Mouse (Mus musculus): ENCODE data around the gene Mlh1. TPM values are rescaled to one million over a fixed set of nuclear protein-coding genes. Genes with fewer than 3 reads are reported as not detected.
A peak's percentile ranks its signal among the peaks of the same experiment; 100 is the strongest.

The Mlh1 gene
- polyA plus RNA-seq, 2 experiments, result 33.5 to 52.2 TPM

- 91% methylated on average over 4 of the region's 4 CpGs for WGBS
- H3K4me2 ChIP-seq (replicated peaks; ENCODE audit: low read depth, low read length, severe bottlenecking), result no peak overlapping the region
- H3K9ac ChIP-seq (ENCODE audit: low read depth, low read length, severe bottlenecking), result no peak overlapping the region
- H3K4me1 ChIP-seq (ENCODE audit: control insufficient read depth, insufficient read depth, low read length), result peaks cover 3% of the 10 kb centered on the region; the same call in 1 of the 2 replicates
- no peak for TF ChIP-seq POLR2A (IDR thresholded peaks at IDR 0.05; ENCODE audit: borderline replicate concordance, extremely low read depth, insufficient read depth, insufficient read length)
- H3K9me3 ChIP-seq (ENCODE audit: control insufficient read depth, low read length), result no peaks in the 10 kb centered on the region
- H3K36me3 ChIP-seq (ENCODE audit: control insufficient read depth, insufficient read depth, low read length), result peaks cover 62% of the 10 kb centered on the region
- ATAC-seq (ENCODE audit: low FRiP score, low read depth), result no peak
- no peaks in the 10 kb centered on the region for H3K27me3 ChIP-seq (ENCODE audit: control insufficient read depth, insufficient read depth, low read length)
- no peak for DNase-seq (ENCODE audit: low spot score)
- no peak overlapping the region for H3K27ac ChIP-seq (replicated peaks; ENCODE audit: low read depth, low read length)
- no peak overlapping the region for H3K4me3 ChIP-seq (replicated peaks; ENCODE audit: low read length)
Measured at GRCm38 (mm10) chr9:111261356-111261755, 10.2 kb downstream of the Mlh1 start.

GRCm38 (mm10) chr9:111260360-111260985 is 11.1 kb downstream of the Mlh1 start:
- Histone ChIP-seq H3K9ac (ENCODE audit: low read depth, low read length, severe bottlenecking) (no peak overlapping the region), H3K27ac (replicated peaks; ENCODE audit: low read depth, low read length) (0 out of 2 replicates have a peak overlapping the region, but pooled peaks have one; percentile 11), H3K4me2 (replicated peaks; ENCODE audit: low read depth, low read length, severe bottlenecking) (no peak overlapping the region), H3K27me3 (ENCODE audit: control insufficient read depth, insufficient read depth, low read length) (no peaks in the 10 kb centered on the region), H3K9me3 (ENCODE audit: control insufficient read depth, low read length) (no peaks in the 10 kb centered on the region), H3K4me1 (ENCODE audit: control insufficient read depth, insufficient read depth, low read length) (peaks cover 3% of the 10 kb centered on the region; the same call in 1 of the 2 replicates), H3K36me3 (ENCODE audit: control insufficient read depth, insufficient read depth, low read length) (peaks cover 67% of the 10 kb centered on the region), H3K4me3 (replicated peaks; ENCODE audit: low read length) (no peak overlapping the region)
- DNase-seq (ENCODE audit: low spot score) (no peak), ATAC-seq (ENCODE audit: low FRiP score, low read depth) (no peak)
- no peak for TF ChIP-seq POLR2A (IDR thresholded peaks at IDR 0.05; ENCODE audit: borderline replicate concordance, extremely low read depth, insufficient read depth, insufficient read length)
- WGBS, result 19% methylated on average over 1 of the region's 1 CpGs

- no peaks in the 10 kb centered on the region for H3K4me1 ChIP-seq (ENCODE audit: control insufficient read depth, insufficient read depth, low read length)
- no peak for ATAC-seq (ENCODE audit: low FRiP score, low read depth)
- no peak for DNase-seq (ENCODE audit: low spot score)
- H3K9ac ChIP-seq (ENCODE audit: low read depth, low read length, severe bottlenecking), result no peak overlapping the region
- 71% methylated on average over 7 of the region's 7 CpGs for WGBS
- TF ChIP-seq POLR2A (IDR thresholded peaks at IDR 0.05; ENCODE audit: borderline replicate concordance, extremely low read depth, insufficient read depth, insufficient read length), result no peak
- peaks cover 84% of the 10 kb centered on the region for H3K36me3 ChIP-seq (ENCODE audit: control insufficient read depth, insufficient read depth, low read length)
- no peaks in the 10 kb centered on the region for H3K27me3 ChIP-seq (ENCODE audit: control insufficient read depth, insufficient read depth, low read length)
- no peak overlapping the region for H3K4me3 ChIP-seq (replicated peaks; ENCODE audit: low read length)
- H3K4me2 ChIP-seq (replicated peaks; ENCODE audit: low read depth, low read length, severe bottlenecking), result no peak overlapping the region
- no peak overlapping the region for H3K27ac ChIP-seq (replicated peaks; ENCODE audit: low read depth, low read length)
- H3K9me3 ChIP-seq (ENCODE audit: control insufficient read depth, low read length), result no peaks in the 10 kb centered on the region
Measured at GRCm38 (mm10) chr9:111252161-111252869, 19.3 kb downstream of the Mlh1 start.

- DNase-seq (ENCODE audit: low spot score) (no peak), ATAC-seq (ENCODE audit: low FRiP score, low read depth) (0 out of 2 replicates have a peak, but pooled peaks have one; percentile 26)
- 85% methylated on average over 3 of the region's 3 CpGs for WGBS
- no peaks in the 10 kb centered on the region for H3K9me3 ChIP-seq (ENCODE audit: control insufficient read depth, low read length)
- H3K9ac ChIP-seq (ENCODE audit: low read depth, low read length, severe bottlenecking), result no peak overlapping the region
- no peak overlapping the region for H3K4me3 ChIP-seq (replicated peaks; ENCODE audit: low read length)
- H3K27me3 ChIP-seq (ENCODE audit: control insufficient read depth, insufficient read depth, low read length), result no peaks in the 10 kb centered on the region
- no peak for TF ChIP-seq POLR2A (IDR thresholded peaks at IDR 0.05; ENCODE audit: borderline replicate concordance, extremely low read depth, insufficient read depth, insufficient read length)
- H3K36me3 ChIP-seq (ENCODE audit: control insufficient read depth, insufficient read depth, low read length), result peaks cover 76% of the 10 kb centered on the region
- H3K4me2 ChIP-seq (replicated peaks; ENCODE audit: low read depth, low read length, severe bottlenecking), result no peak overlapping the region
- no peaks in the 10 kb centered on the region for H3K4me1 ChIP-seq (ENCODE audit: control insufficient read depth, insufficient read depth, low read length)
- H3K27ac ChIP-seq (replicated peaks; ENCODE audit: low read depth, low read length), result no peak overlapping the region
Measured at GRCm38 (mm10) chr9:111247682-111248246, 23.8 kb downstream of the Mlh1 start.

- H3K9ac ChIP-seq (ENCODE audit: low read depth, low read length, severe bottlenecking), result no peak overlapping the region
- H3K4me3 ChIP-seq (replicated peaks; ENCODE audit: low read length), result no peak overlapping the region
- no peak for DNase-seq (ENCODE audit: low spot score)
- WGBS, result 84% methylated on average over 6 of the region's 6 CpGs
- ATAC-seq (ENCODE audit: low FRiP score, low read depth), result no peak
- no peaks in the 10 kb centered on the region for H3K4me1 ChIP-seq (ENCODE audit: control insufficient read depth, insufficient read depth, low read length)
- H3K36me3 ChIP-seq (ENCODE audit: control insufficient read depth, insufficient read depth, low read length), result peaks cover 65% of the 10 kb centered on the region
- TF ChIP-seq POLR2A (IDR thresholded peaks at IDR 0.05; ENCODE audit: borderline replicate concordance, extremely low read depth, insufficient read depth, insufficient read length), result no peak
- H3K4me2 ChIP-seq (replicated peaks; ENCODE audit: low read depth, low read length, severe bottlenecking), result no peak overlapping the region
- no peak overlapping the region for H3K27ac ChIP-seq (replicated peaks; ENCODE audit: low read depth, low read length)
- no peaks in the 10 kb centered on the region for H3K9me3 ChIP-seq (ENCODE audit: control insufficient read depth, low read length)
- H3K27me3 ChIP-seq (ENCODE audit: control insufficient read depth, insufficient read depth, low read length), result no peaks in the 10 kb centered on the region
Measured at GRCm38 (mm10) chr9:111245546-111245945, 26.0 kb downstream of the Mlh1 start.

Data from limb, embryonic 14.5 days (tissue).